Mouse (Mus musculus) lung, embryonic 16.5 days (tissue): Measurements from ENCODE around the gene Pik3r1. TPM values are rescaled to one million over a fixed set of nuclear protein-coding genes. Genes with fewer than 3 reads are reported as not detected.

Experiments used
- ATAC-seq: fragments of 200-750 bp; cut with Nextera tagmentation; 2 replicates; pipeline ENCODE4 v1.8.0; 2017; ENCODE audit warnings: low read depth, mild to moderate bottlenecking, moderate library complexity
- H3K27ac ChIP-seq: fragments of 300-500 bp; sonication (generic); 2 replicates; pipeline ENCODE4 v1.5.1; 2014; ENCODE audit warnings: mild to moderate bottlenecking, control low read depth, low read length
- H3K27me3 ChIP-seq: fragments of 300-500 bp; sonication (generic); 2 replicates; pipeline ENCODE4 v1.6.1; 2014; ENCODE audit warnings: low read depth, low read length, mixed read lengths; ENCODE audit not compliant: control insufficient read depth, insufficient read depth
- H3K36me3 ChIP-seq: fragments of 300-500 bp; sonication (generic); 2 replicates; pipeline ENCODE4 v1.6.1; 2014; ENCODE audit warnings: low read length; ENCODE audit not compliant: control insufficient read depth, insufficient read depth
- H3K4me1 ChIP-seq: fragments of 300-500 bp; sonication (generic); replicated peaks from 2 replicates; pipeline ENCODE4 v1.6.1; 2014; ENCODE audit warnings: low read length, mixed read lengths; ENCODE audit not compliant: control insufficient read depth, insufficient read depth
- H3K4me2 ChIP-seq: fragments of 300-500 bp; sonication (generic); 2 replicates; pipeline ENCODE4 v1.6.1; 2014; ENCODE audit warnings: low read depth, low read length, control low read depth
- H3K4me3 ChIP-seq: fragments of 300-500 bp; sonication (generic); 2 replicates; pipeline ENCODE4 v1.5.1; 2014; ENCODE audit warnings: mild to moderate bottlenecking, low read length, control low read depth
- H3K9ac ChIP-seq: fragments of 300-500 bp; sonication (generic); 2 replicates; pipeline ENCODE4 v1.6.1; 2014; ENCODE audit warnings: low read length, control low read depth
- H3K9me3 ChIP-seq: fragments of 300-500 bp; sonication (generic); 2 replicates; pipeline ENCODE4 v1.6.1; 2016; ENCODE audit warnings: low read length; ENCODE audit not compliant: control insufficient read depth
- WGBS: fragments of 180-500 bp; shearing (Covaris S2); extraction: QIAGEN DNeasy Blood & Tissue Kit; methylation state at CpG from one replicate; pipeline ENCODE4 v1.1.7; 2014; 5-methylcytosine and 5-hydroxymethylcytosine counted together
- polyA plus RNA-seq: library from polyadenylated mRNA; unstranded; fragments of >200 nt; fragmentation: Nextera tagmentation; extraction: Ambion mirVana; gene quantifications from 2 replicates; pipeline ENCODE4 v1.2.1, GENCODE M21; 2015

Pik3r1 gene
- polyA plus RNA-seq, 1 experiment from 2014 or later: 28.5 TPM

DNA sequence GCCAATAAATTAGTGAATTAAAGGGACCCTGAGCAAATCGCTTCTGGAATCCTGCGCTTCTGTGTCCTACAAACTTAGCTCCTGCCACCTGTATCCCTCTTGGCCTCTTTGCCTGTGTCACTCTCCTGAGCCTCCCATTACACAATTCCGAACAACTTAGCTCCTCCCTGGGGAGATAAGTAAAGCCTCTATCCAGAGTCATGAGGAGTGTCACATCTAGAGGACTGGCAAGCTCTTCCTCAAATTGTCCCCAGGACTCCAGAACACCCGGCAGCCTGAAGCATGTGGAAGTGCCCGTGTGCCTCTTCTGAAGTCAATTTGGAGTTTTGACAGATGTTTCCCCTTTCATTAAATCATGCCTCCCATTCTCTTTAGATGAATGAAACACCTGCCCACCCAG, 6.4 kb downstream of the Pik3r1 start:
- Histone ChIP-seq H3K27me3 (no peaks in the 10 kb centered on the region), H3K9ac (no peak overlapping the region), H3K4me1 (peaks cover 78% of the 10 kb centered on the region), H3K4me2 (no peak overlapping the region), H3K9me3 (no peaks in the 10 kb centered on the region), H3K27ac (no peak overlapping the region), H3K4me3 (no peak overlapping the region), H3K36me3 (peaks cover 13% of the 10 kb centered on the region)
- 44% methylated on average over 5 of the region's 5 CpGs for WGBS
- no peak for ATAC-seq

DNA sequence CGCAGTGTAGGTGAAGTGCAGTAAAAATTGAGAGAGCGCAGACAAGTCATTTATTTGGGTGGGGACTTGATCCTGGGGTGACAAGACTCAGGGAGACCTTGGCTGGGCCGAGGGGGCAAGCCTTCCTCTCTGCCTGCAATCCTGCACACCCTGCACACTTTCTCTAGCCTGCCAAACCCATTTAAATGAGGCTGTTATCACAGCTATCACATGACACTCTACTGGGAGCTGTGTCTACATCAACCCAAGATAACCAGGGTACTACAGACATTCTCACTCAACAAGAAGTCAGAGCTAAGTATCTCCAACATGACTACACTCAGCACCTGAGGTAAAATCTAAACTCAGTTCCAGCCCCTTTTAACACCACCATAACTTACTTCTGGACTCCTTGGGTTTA, 7.1 kb downstream of the Pik3r1 start:
- peak overlapping the region; percentile 65 for H3K27ac ChIP-seq
- H3K4me1 ChIP-seq: peaks cover 72% of the 10 kb centered on the region
- 57% methylated on average over 3 of the region's 3 CpGs for WGBS
- H3K4me2 ChIP-seq: peak overlapping the region; percentile 13; the same call in 1 of the 2 replicates
- ATAC-seq: peak; percentile 28; the same call in 1 of the 2 replicates
- H3K9me3 ChIP-seq: no peaks in the 10 kb centered on the region
- no peak overlapping the region for H3K4me3 ChIP-seq
- H3K27me3 ChIP-seq: no peaks in the 10 kb centered on the region
- H3K9ac ChIP-seq: no peak overlapping the region
- H3K36me3 ChIP-seq: peaks cover 15% of the 10 kb centered on the region

DNA sequence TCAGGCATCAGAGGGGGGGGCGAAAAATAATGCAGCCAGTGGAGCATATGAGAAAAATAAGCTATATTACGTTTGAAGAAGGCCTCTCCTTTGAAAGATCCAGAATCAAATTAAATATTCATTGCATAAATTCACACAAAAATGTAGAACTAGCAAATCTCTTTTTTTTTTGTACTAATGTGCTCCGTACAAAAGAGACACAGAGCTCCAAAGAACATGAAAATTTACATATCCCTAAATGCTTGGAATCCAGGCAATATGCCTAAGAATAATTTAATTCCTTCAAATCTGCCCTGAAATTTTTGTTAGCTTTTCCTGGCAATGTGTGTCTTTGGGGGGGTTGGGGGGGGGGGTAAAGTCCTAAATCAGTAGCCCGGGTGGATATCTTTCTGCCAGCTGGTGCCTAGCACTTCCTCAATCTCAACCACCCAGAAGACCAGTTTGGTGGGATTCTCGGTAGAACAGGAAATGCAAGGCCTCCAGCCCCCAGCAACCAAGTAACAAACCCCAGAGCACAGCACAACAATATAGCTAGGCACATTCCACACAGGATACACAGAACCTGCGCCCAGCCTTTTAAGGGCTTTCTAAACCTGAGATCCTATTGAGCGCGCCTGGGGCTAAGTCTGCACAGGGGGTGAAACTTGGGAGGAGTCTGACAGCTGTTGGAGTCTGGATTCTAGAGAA, 7.9 kb downstream of the Pik3r1 start:
- Histone ChIP-seq H3K4me1 (peaks cover 65% of the 10 kb centered on the region), H3K9ac (no peak overlapping the region), H3K9me3 (no peaks in the 10 kb centered on the region), H3K36me3 (peaks cover 17% of the 10 kb centered on the region), H3K27ac (peak overlapping the region; percentile 65), H3K27me3 (no peaks in the 10 kb centered on the region), H3K4me2 (peak overlapping the region; percentile 24; the same call in 1 of the 2 replicates), H3K4me3 (no peak overlapping the region)
- 30% methylated on average over 8 of the region's 8 CpGs for WGBS
- peak; percentile 36 for ATAC-seq

- Histone ChIP-seq H3K9ac (no peak overlapping the region), H3K9me3 (no peaks in the 10 kb centered on the region), H3K4me3 (no peak overlapping the region), H3K27me3 (no peaks in the 10 kb centered on the region), H3K27ac (peak overlapping the region; percentile 37), H3K4me2 (no peak overlapping the region), H3K4me1 (peaks cover 63% of the 10 kb centered on the region), H3K36me3 (peaks cover 17% of the 10 kb centered on the region)
- ATAC-seq: 0 out of 2 replicates have a peak, but pooled peaks have one; percentile 8
- 14% methylated on average over 3 of the region's 3 CpGs for WGBS
Measured at GRCm38 (mm10) chr13:101759281-101759871, 8.6 kb downstream of the Pik3r1 start.

GRCm38 (mm10) chr13:101757801-101758422, 10.1 kb downstream of the Pik3r1 start:
- no peaks in the 10 kb centered on the region for H3K9me3 ChIP-seq
- H3K27me3 ChIP-seq: no peaks in the 10 kb centered on the region
- no peak overlapping the region for H3K9ac ChIP-seq
- no peak overlapping the region for H3K4me3 ChIP-seq
- 56% methylated on average over 22 of the region's 22 CpGs for WGBS
- no peak overlapping the region for H3K4me2 ChIP-seq
- no peak for ATAC-seq
- H3K36me3 ChIP-seq: peaks cover 14% of the 10 kb centered on the region
- H3K4me1 ChIP-seq: peaks cover 63% of the 10 kb centered on the region
- H3K27ac ChIP-seq: no peak overlapping the region

- Histone ChIP-seq H3K4me1 (peaks cover 53% of the 10 kb centered on the region), H3K9me3 (no peaks in the 10 kb centered on the region), H3K9ac (no peak overlapping the region), H3K4me3 (no peak overlapping the region), H3K4me2 (no peak overlapping the region), H3K27ac (no peak overlapping the region), H3K36me3 (peaks cover 14% of the 10 kb centered on the region), H3K27me3 (no peaks in the 10 kb centered on the region)
- 42% methylated on average over 2 of the region's 2 CpGs for WGBS
- no peak for ATAC-seq
Measured at GRCm38 (mm10) chr13:101755228-101755627, 12.8 kb downstream of the Pik3r1 start.

DNA sequence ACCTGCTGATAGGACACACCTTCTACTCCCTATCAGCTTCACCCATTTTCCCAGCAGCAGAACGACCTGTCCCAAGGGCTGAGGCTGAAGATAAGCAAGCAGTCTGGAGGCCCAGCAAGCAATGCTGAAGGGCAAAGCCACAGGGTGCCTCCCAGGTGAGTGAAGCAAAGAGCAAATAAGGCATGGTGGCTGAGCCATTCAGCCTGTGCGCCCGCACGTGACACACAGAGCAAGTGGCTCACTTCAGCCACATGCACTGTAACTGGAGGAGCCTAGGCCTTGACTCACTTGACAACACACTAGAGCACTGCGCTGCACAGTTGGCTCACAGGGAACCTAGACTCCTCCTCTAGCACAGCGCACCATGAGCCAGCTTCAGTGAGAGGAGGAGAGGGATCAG, 14.4 kb downstream of the Pik3r1 start:
- ATAC-seq: peak; percentile 92
- Histone ChIP-seq H3K9ac (no peak overlapping the region), H3K4me2 (no peak overlapping the region), H3K36me3 (peaks cover 14% of the 10 kb centered on the region), H3K27ac (peak overlapping the region; percentile 63), H3K4me3 (no peak overlapping the region), H3K27me3 (no peaks in the 10 kb centered on the region), H3K4me1 (peaks cover 40% of the 10 kb centered on the region), H3K9me3 (no peaks in the 10 kb centered on the region)
- WGBS: 63% methylated on average over 6 of the region's 6 CpGs

DNA sequence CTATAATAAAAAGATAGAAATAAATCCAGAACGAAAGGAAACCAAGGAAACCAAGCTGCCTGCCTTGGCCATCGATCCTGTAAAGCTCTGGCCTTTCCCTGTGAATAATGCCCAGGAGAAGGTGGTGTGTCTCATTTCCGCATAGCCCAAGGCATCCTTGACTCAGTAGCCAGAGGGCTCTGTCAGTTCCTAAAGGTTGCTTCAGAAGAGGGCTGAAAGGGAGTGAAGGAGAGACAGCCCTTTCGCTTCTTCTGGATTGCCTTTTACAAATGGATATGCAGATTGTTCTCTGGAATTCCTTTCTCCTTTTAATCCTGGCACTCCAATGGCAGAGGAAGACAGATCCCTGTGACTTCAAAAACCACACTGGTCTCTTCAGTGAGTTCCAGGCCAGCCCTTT, 16.2 kb downstream of the Pik3r1 start:
- Histone ChIP-seq H3K27me3 (no peaks in the 10 kb centered on the region), H3K9me3 (no peaks in the 10 kb centered on the region), H3K4me1 (peaks cover 26% of the 10 kb centered on the region), H3K27ac (no peak overlapping the region), H3K36me3 (peaks cover 5% of the 10 kb centered on the region), H3K4me2 (no peak overlapping the region), H3K4me3 (no peak overlapping the region), H3K9ac (no peak overlapping the region)
- no peak for ATAC-seq
- WGBS: 83% methylated on average over 4 of the region's 4 CpGs

DNA sequence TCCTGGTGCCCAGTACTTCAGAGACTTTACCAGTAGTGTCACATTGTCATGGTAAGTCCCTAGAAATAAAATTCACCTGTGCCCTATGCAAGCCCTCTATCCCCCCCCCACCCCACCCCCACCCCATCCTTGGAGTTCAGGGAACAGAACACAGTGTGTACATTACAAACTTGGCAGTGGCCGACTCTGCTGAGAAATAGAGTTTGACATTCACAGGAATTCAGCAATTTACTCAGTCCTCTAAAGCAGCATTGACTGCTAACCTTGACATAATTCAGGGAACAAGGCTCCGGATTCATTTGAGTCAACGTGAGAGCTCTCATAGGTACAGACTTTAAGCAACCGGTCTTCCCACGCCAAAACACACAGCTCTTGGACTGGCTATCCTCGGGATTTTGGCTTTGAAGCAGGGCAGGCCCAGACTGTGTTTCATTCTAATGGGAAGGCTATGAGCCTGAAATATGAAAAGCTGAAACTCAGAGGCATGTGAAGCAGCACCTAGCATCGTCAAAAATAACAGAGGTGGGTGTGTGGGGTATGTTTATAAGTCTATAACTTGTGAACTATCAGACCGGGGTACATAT, 21.9 kb downstream of the Pik3r1 start:
- Histone ChIP-seq H3K4me1 (peaks cover 48% of the 10 kb centered on the region), H3K9ac (no peak overlapping the region), H3K27me3 (no peaks in the 10 kb centered on the region), H3K4me2 (peak overlapping the region; percentile 20; the same call in 1 of the 2 replicates), H3K27ac (peak overlapping the region; percentile 82), H3K4me3 (no peak overlapping the region), H3K9me3 (no peaks in the 10 kb centered on the region), H3K36me3 (no peaks in the 10 kb centered on the region)
- ATAC-seq: peak; percentile 45
- 48% methylated on average over 8 of the region's 8 CpGs for WGBS
